ENCODE assay signal across 8 mouse cellular contexts in the genomic region with DNA sequence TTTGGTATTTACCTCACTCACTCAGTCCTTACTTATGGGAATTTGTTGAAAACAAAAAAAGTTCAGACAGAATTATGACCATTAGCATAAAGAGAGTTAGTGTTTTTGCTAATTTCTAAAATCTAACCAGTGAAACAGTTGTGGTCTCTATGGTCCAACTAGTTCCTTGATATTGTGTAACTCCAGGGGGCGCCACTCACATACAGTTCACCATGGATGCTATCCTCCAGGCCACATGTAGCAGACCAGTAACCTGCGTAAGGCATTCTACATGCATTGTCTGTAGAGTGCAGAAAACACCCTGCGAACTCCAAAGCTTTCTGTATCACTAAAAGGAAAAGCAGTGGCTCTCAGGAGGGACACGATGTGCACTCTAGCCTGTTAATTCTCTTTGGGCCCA.
DNase-seq lines count a peak whose midpoint lies in the region; ATAC-seq lines count a peak whose summit lies in the region.

No protein-coding gene starts in this region.

- 0 out of 2 replicates have a peak overlapping the region, but pooled peaks have one; percentile 26 for H3K27ac ChIP-seq in hindbrain, embryonic 14.5 days
- H3K27ac ChIP-seq in midbrain, embryonic 14.5 days (replicated peaks; ENCODE audit: low read depth, low read length): no peak overlapping the region

- no peak overlapping the region for H3K4me2 ChIP-seq in hindbrain, embryonic 14.5 days (replicated peaks)
- no peak overlapping the region for H3K4me2 ChIP-seq in midbrain, embryonic 14.5 days (ENCODE audit: low read length)

- H3K9ac ChIP-seq in hindbrain, embryonic 14.5 days: no peak overlapping the region
- no peak overlapping the region for H3K9ac ChIP-seq in midbrain, embryonic 14.5 days (replicated peaks; ENCODE audit: low read length)

- intact Hi-C loops in left cerebral cortex, postnatal 14 days (cut with DNase I): loop anchor here (2.0 kb wide), 1 partner anchor 252 kb away; no protein-coding TSS in a partner anchor
- intact Hi-C loops in left cerebral cortex, postnatal 36 days (cut with DNase I): loop anchor here (5.0 kb wide), 1 partner anchor 246 kb away; no protein-coding TSS in a partner anchor
- intact Hi-C loops in left cerebral cortex, postnatal 4 days (cut with DNase I): loop anchor here (10.0 kb wide), 1 partner anchor 248 kb away; no protein-coding TSS in a partner anchor

- no peak overlapping the region for H3K4me3 ChIP-seq in hindbrain, embryonic 14.5 days (replicated peaks; ENCODE audit: low read length)
- no peak overlapping the region for H3K4me3 ChIP-seq in midbrain, embryonic 14.5 days (replicated peaks; ENCODE audit: low read depth, low read length)

- ATAC-seq in hindbrain, embryonic 14.5 days (ENCODE audit: low FRiP score): no peak
- no peak for ATAC-seq in midbrain, embryonic 14.5 days (ENCODE audit: low FRiP score, low TSS enrichment)

- H3K4me1 ChIP-seq in hindbrain, embryonic 14.5 days (replicated peaks; ENCODE audit: control insufficient read depth, insufficient read depth, low read length): no peaks in the 10 kb centered on the region
- H3K4me1 ChIP-seq in midbrain, embryonic 14.5 days (ENCODE audit: control insufficient read depth, insufficient read depth, low read length): no peaks in the 10 kb centered on the region

- DNase-seq in left cerebral cortex, postnatal 14 days (ENCODE audit: low spot score in 2 of 2): peak; percentile 15 to 46
- no peak for DNase-seq in left cerebral cortex, postnatal 36 days (ENCODE audit: low spot score in 2 of 2)
- peak; percentile 76 for DNase-seq in adrenal gland, postnatal 14 days
- DNase-seq in embryo, embryonic 9.5 days (ENCODE audit: extremely low spot score): peak; percentile 30
- peak; percentile 63 for DNase-seq in hindbrain, embryonic 14.5 days (ENCODE audit: low spot score)
- DNase-seq in left cerebral cortex, postnatal 4 days: peak; percentile 75
- peak; percentile 74 for DNase-seq in midbrain, embryonic 14.5 days
- no peak for DNase-seq in spleen, postnatal 14 days (ENCODE audit: low spot score in 2 of 2)

- H3K36me3 ChIP-seq in hindbrain, embryonic 14.5 days (replicated peaks; ENCODE audit: control insufficient read depth, insufficient read depth): no peaks in the 10 kb centered on the region
- no peaks in the 10 kb centered on the region for H3K36me3 ChIP-seq in midbrain, embryonic 14.5 days (ENCODE audit: control insufficient read depth, insufficient read depth, low read length)

- no peaks in the 10 kb centered on the region for H3K27me3 ChIP-seq in hindbrain, embryonic 14.5 days (ENCODE audit: control insufficient read depth, insufficient read depth, low read length)
- H3K27me3 ChIP-seq in midbrain, embryonic 14.5 days (ENCODE audit: control insufficient read depth, insufficient read depth, low read length): no peaks in the 10 kb centered on the region

- no peaks in the 10 kb centered on the region for H3K9me3 ChIP-seq in hindbrain, embryonic 14.5 days (ENCODE audit: control insufficient read depth, low read length)
- no peaks in the 10 kb centered on the region for H3K9me3 ChIP-seq in midbrain, embryonic 14.5 days (ENCODE audit: control insufficient read depth, low read length)

- WGBS in hindbrain, embryonic 14.5 days: 44% methylated on average over 4 of the region's 4 CpGs
- 46% methylated on average over 4 of the region's 4 CpGs for WGBS in midbrain, embryonic 14.5 days

Comparison
In these comparisons a context has a peak if more than half of its experiments do, and no peak if none do; other contexts are left out.
1. DNase-seq: peak in left cerebral cortex, postnatal 14 days (2 of 2), adrenal gland, postnatal 14 days (single experiment), embryo, embryonic 9.5 days (single experiment), hindbrain, embryonic 14.5 days (single experiment), left cerebral cortex, postnatal 4 days (single experiment) and midbrain, embryonic 14.5 days (single experiment); none in left cerebral cortex, postnatal 36 days (0 of 2) and spleen, postnatal 14 days (0 of 2).